Mouse (Mus musculus) embryonic facial prominence, embryonic 13.5 days (tissue): ENCODE measurements around the gene Sec14l2. TPM values are rescaled to one million over a fixed set of nuclear protein-coding genes. Genes with fewer than 3 reads are reported as not detected.
"Not testable (repeated sequence)": the region's sequence is repeated elsewhere in the genome, so short reads cannot be mapped to it uniquely, and the experiment has no call there.

Source experiments
- ATAC-seq: fragments of 200-750 bp; cut with Nextera tagmentation; 2 replicates; pipeline ENCODE4 v1.8.0; 2017; ENCODE audit warnings: low read depth; ENCODE audit not compliant: insufficient number of reproducible peaks, insufficient read depth, low FRiP score, low TSS enrichment
- H3K27ac ChIP-seq: fragments of 300-500 bp; sonication (generic); 2 replicates; pipeline ENCODE4 v1.5.1; 2015; ENCODE audit warnings: moderate library complexity, mild to moderate bottlenecking, inconsistent platforms
- H3K27me3 ChIP-seq: fragments of 300-500 bp; sonication (generic); 2 replicates; pipeline ENCODE4 v1.6.1; 2015; ENCODE audit warnings: mild to moderate bottlenecking, inconsistent platforms
- H3K36me3 ChIP-seq: fragments of 300-500 bp; sonication (generic); 2 replicates; pipeline ENCODE4 v1.6.1; 2015; ENCODE audit warnings: mild to moderate bottlenecking, inconsistent platforms
- H3K4me1 ChIP-seq: fragments of 300-500 bp; sonication (generic); 2 replicates; pipeline ENCODE4 v1.6.1; 2015; ENCODE audit warnings: inconsistent platforms
- H3K4me2 ChIP-seq: fragments of 300-500 bp; sonication (generic); 2 replicates; pipeline ENCODE4 v1.6.1; 2015; ENCODE audit warnings: moderate library complexity, mild to moderate bottlenecking, inconsistent platforms
- H3K4me3 ChIP-seq: fragments of 300-500 bp; sonication (generic); 2 replicates; pipeline ENCODE4 v1.5.1; 2015; ENCODE audit warnings: mild to moderate bottlenecking, inconsistent platforms
- H3K9ac ChIP-seq: fragments of 300-500 bp; sonication (generic); 2 replicates; pipeline ENCODE4 v1.6.1; 2015; ENCODE audit warnings: mild to moderate bottlenecking, inconsistent platforms
- H3K9me3 ChIP-seq: fragments of 300-500 bp; sonication (generic); 2 replicates; pipeline ENCODE4 v1.6.1; 2016; ENCODE audit warnings: inconsistent platforms
- WGBS: fragments of 180-500 bp; shearing (Covaris S2); methylation state at CpG from one replicate; pipeline ENCODE4 v1.1.7; 2015; ENCODE audit warnings: mixed read lengths; 5-methylcytosine and 5-hydroxymethylcytosine counted together
- polyA plus RNA-seq: library from polyadenylated mRNA; unstranded; fragments of >200 nt; fragmentation: Nextera tagmentation; extraction: Ambion mirVana; gene quantifications from 2 replicates; pipeline ENCODE4 v1.2.1, GENCODE M21; 2015

Gene Sec14l2
- polyA plus RNA-seq, 1 experiment from 2014 or later, result 2.0 TPM

- H3K36me3 ChIP-seq, result no peaks in the 10 kb centered on the region
- no peak overlapping the region for H3K27ac ChIP-seq
- peaks cover 15% of the 10 kb centered on the region; the same call in 1 of the 2 replicates for H3K9me3 ChIP-seq
- no peak overlapping the region for H3K9ac ChIP-seq
- no peak overlapping the region for H3K4me2 ChIP-seq
- H3K27me3 ChIP-seq, result no peaks in the 10 kb centered on the region
- H3K4me1 ChIP-seq, result no peaks in the 10 kb centered on the region
- 83% methylated on average over 1 of the region's 1 CpGs for WGBS
- no peak overlapping the region for H3K4me3 ChIP-seq
- no peak for ATAC-seq
Measured at GRCm38 (mm10) chr11:4127059-4127458, 3.8 kb upstream of the Sec14l2 start.

DNA sequence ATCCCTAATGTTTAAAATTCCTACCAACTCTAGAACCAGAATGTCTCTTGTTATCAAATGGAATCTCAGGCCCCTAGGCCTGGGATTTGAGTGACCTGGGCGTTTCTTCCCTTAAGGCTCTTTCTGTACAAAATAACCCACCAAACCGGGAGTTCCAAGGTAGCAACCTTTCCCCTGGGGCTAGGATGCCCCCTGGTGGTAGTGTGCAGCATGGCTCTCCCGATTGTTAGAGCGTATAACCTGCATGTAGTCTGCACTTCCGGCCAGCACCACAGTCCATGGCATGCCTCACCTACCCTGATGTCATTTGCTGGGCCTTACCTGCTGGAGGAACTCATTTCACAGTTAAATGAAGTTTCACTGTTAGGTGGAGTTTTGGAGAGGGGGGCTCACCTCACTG is 707 bp upstream of the Sec14l2 start:
- no peak overlapping the region for H3K4me2 ChIP-seq
- peaks cover 15% of the 10 kb centered on the region; the same call in 1 of the 2 replicates for H3K9me3 ChIP-seq
- H3K4me3 ChIP-seq, result no peak overlapping the region
- H3K27ac ChIP-seq, result no peak overlapping the region
- no peak for ATAC-seq
- 67% methylated on average over 5 of the region's 5 CpGs for WGBS
- no peaks in the 10 kb centered on the region for H3K36me3 ChIP-seq
- peaks cover 14% of the 10 kb centered on the region for H3K27me3 ChIP-seq
- peaks cover 2% of the 10 kb centered on the region; the same call in 1 of the 2 replicates for H3K4me1 ChIP-seq
- no peak overlapping the region for H3K9ac ChIP-seq

GRCm38 (mm10) chr11:4122226-4122625 is 989 bp downstream of the Sec14l2 start:
- no peaks in the 10 kb centered on the region for H3K36me3 ChIP-seq
- no peak overlapping the region for H3K27ac ChIP-seq
- no peak overlapping the region for H3K4me3 ChIP-seq
- no peak overlapping the region for H3K9ac ChIP-seq
- ATAC-seq, result no peak
- WGBS, result 77% methylated on average over 5 of the region's 5 CpGs
- H3K27me3 ChIP-seq, result peaks cover 28% of the 10 kb centered on the region
- H3K4me1 ChIP-seq, result peaks cover 18% of the 10 kb centered on the region
- no peak overlapping the region for H3K4me2 ChIP-seq
- peaks cover 15% of the 10 kb centered on the region; the same call in 1 of the 2 replicates for H3K9me3 ChIP-seq

DNA sequence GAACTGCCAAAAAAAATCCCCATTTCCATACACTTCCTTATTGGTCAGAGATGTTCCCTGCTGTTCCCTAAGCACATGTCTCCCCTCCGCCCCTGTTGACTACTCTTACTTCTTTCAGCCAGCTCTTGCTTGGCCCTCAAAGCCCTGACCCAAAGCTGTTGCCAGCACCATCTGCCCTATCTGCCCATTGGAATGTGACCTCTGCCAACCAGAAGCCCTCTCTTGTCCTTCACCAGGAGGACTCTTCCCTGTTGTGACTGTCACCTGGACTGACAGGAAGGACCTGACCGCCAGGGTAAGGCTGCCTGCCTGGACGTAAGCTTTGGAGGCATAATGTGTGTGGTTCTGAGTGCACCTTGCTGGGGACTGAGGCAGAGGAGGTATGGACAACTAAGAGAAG is 1.5 kb downstream of the Sec14l2 start:
- WGBS, result 82% methylated on average over 3 of the region's 3 CpGs
- Histone ChIP-seq H3K4me3 (no peak overlapping the region), H3K36me3 (no peaks in the 10 kb centered on the region), H3K9me3 (peaks cover 13% of the 10 kb centered on the region; the same call in 1 of the 2 replicates), H3K4me1 (peaks cover 21% of the 10 kb centered on the region), H3K4me2 (no peak overlapping the region), H3K27me3 (peaks cover 32% of the 10 kb centered on the region), H3K27ac (no peak overlapping the region), H3K9ac (no peak overlapping the region)
- no peak for ATAC-seq

DNA sequence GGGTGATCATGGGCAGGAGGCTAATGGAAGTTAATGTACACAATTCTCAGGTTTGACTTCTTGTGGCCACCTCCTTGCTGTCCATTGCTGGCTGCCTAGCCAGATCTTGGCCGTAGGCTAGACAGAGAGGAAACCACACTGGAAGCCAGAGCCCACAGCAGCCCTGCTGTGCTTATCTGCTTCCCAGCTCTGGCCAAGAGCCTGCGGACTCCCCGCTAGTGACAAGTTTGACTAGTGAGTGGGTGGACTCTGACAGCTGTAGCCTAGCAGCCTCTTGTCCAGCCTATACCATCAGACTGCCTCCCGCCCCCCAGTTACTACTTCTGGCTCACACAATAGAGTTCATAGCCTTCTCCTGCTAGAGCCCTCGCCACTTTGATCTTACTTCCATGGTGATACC is 3.6 kb downstream of the Sec14l2 start:
- Histone ChIP-seq H3K4me1 (peaks cover 22% of the 10 kb centered on the region), H3K27ac (no peak overlapping the region), H3K36me3 (no peaks in the 10 kb centered on the region), H3K4me2 (no peak overlapping the region), H3K27me3 (peaks cover 33% of the 10 kb centered on the region), H3K9me3 (no peaks in the 10 kb centered on the region), H3K9ac (no peak overlapping the region), H3K4me3 (no peak overlapping the region)
- ATAC-seq, result no peak
- 87% methylated on average over 5 of the region's 5 CpGs for WGBS

GRCm38 (mm10) chr11:4118081-4118921 is 4.9 kb downstream of the Sec14l2 start:
- peaks cover 33% of the 10 kb centered on the region for H3K27me3 ChIP-seq
- H3K27ac ChIP-seq, result no peak overlapping the region

DNA sequence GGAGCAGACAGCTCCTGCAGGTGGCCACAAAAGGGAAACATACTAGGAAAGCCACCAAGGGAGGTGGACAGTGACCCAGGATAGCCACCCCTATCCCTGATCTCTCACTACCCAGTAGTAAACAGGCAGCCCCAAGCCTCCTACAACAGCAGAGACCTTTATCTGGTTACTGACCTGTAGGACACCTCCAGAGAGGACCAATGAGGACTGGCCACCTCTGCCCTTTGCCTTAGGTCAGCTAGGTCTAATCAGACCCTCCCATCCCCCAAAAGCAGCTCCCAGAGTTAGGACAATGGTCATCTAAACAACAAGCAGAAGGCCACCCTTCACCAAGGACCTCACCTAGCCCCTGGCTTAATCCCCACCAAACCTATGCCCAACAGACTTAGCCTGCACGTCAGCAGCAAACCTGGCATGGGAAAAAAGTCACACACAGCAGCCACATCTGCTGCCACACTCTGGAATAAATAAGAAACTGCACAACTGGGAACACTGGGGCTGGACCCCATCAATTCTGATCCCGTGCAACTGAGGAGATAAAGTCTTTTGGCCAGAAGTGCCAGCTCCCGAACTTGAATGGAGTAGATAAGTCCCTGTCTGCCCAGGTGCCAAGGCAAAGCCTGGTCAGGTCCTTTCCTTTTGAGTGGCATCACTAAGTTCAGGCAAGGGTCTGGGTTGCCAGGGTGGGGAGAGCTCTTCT is 5.7 kb downstream of the Sec14l2 start:
- no peak overlapping the region for H3K27ac ChIP-seq
- no peaks in the 10 kb centered on the region for H3K36me3 ChIP-seq
- no peak for ATAC-seq
- peaks cover 33% of the 10 kb centered on the region for H3K27me3 ChIP-seq
- peaks cover 22% of the 10 kb centered on the region for H3K4me1 ChIP-seq
- H3K9me3 ChIP-seq, result no peaks in the 10 kb centered on the region
- H3K9ac ChIP-seq, result peak overlapping the region; percentile 84
- peak overlapping the region; percentile 92 for H3K4me2 ChIP-seq
- peak overlapping the region; percentile 61 for H3K4me3 ChIP-seq
- 22% methylated on average over 3 of the region's 3 CpGs for WGBS

More at GRCm38 (mm10) chr11:4118081-4118921, 4.9 kb downstream of the Sec14l2 start:
- H3K36me3 ChIP-seq, result no peaks in the 10 kb centered on the region
- no peaks in the 10 kb centered on the region for H3K9me3 ChIP-seq
- 3% methylated on average over 41 of the region's 41 CpGs for WGBS
- H3K9ac ChIP-seq, result peak overlapping the region; percentile 84
- peak overlapping the region; percentile 61 for H3K4me3 ChIP-seq
- 0 out of 2 replicates have a peak, but pooled peaks have one; percentile 58 for ATAC-seq
- H3K4me1 ChIP-seq, result peaks cover 22% of the 10 kb centered on the region
- peak overlapping the region; percentile 92 for H3K4me2 ChIP-seq

- Histone ChIP-seq H3K27ac (no peak overlapping the region), H3K9ac (no peak overlapping the region), H3K36me3 (no peaks in the 10 kb centered on the region), H3K4me2 (no peak overlapping the region), H3K4me1 (peaks cover 22% of the 10 kb centered on the region), H3K9me3 (no peaks in the 10 kb centered on the region), H3K27me3 (peaks cover 33% of the 10 kb centered on the region), H3K4me3 (no peak overlapping the region)
- no peak for ATAC-seq
- 54% methylated on average over 11 of the region's 11 CpGs for WGBS
Measured at GRCm38 (mm10) chr11:4116458-4117141, 6.6 kb downstream of the Sec14l2 start.

DNA sequence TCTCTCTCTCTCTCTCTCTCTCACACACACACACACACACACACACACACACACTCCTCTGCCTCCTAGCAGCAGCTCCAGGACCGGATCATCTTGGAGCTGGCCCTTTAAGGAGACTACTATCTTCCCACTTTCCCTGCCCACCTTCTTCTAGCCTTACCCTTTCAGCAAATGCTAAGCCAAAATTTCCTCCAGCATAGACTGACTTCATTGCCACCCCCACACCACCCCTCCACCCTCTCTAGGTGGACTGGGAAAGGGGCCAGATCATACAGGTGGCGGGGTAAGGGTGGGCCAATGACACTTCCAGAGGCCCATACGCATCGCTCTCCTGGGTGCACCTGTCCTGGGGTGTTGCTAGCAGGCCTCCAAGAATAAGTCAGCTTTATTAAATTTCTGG is 7.8 kb downstream of the Sec14l2 start:
- no peak overlapping the region for H3K27ac ChIP-seq
- peaks cover 9% of the 10 kb centered on the region; the same call in 1 of the 2 replicates for H3K36me3 ChIP-seq
- H3K4me2 ChIP-seq, result no peak overlapping the region
- H3K4me1 ChIP-seq, result peaks cover 22% of the 10 kb centered on the region
- H3K9me3 ChIP-seq, result no peaks in the 10 kb centered on the region
- WGBS, result 89% methylated on average over 4 of the region's 4 CpGs
- H3K27me3 ChIP-seq, result peaks cover 33% of the 10 kb centered on the region
- no peak overlapping the region for H3K9ac ChIP-seq
- ATAC-seq, result no peak
- no peak overlapping the region for H3K4me3 ChIP-seq

DNA sequence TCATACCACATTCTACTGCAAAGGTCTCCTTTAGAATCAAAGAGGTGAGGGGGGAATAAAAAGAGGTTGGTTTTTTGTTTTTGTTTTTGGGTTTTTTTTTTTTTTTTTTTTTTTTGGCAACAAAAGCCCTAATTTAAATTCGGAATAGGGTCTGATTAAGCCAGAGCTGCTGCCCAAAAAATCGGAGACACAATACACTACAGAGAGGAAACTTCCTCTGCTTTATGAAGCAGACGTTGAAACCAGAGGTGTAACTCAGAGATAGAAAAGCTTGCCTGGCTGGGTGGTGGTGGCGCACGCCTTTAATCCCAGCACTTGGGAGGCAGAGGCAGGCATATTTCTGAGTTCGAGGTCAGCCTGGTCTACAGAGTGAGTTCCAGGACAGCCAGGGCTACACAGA is 8.7 kb downstream of the Sec14l2 start:
- not testable (repeated sequence) for H3K9me3 ChIP-seq, H3K27ac ChIP-seq, ATAC-seq, H3K4me2 ChIP-seq, H3K9ac ChIP-seq, H3K4me3 ChIP-seq
- WGBS, result 81% methylated on average over 6 of the region's 6 CpGs
- H3K36me3 ChIP-seq, result peaks cover 10% of the 10 kb centered on the region; the same call in 1 of the 2 replicates
- H3K4me1 ChIP-seq, result peaks cover 22% of the 10 kb centered on the region
- H3K27me3 ChIP-seq, result peaks cover 26% of the 10 kb centered on the region

DNA sequence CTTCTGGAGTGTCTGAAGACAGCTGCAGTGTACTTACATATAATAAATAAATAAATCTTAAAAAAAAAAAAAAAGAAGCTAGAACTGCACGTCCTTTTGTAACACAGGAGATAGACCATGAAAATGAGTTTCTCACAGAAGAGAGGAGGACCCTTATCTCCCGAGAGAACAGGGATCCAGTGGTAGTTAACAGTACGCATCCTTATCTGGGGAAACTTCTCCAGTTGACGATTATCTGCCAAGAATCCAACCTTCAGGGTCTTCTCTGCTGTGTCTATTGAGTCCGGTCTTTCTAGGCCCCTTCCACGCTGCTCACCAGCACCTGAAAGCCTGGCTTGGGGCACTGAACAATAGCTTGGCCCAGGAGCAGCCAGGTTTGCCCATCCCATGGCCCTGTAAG is 9.2 kb downstream of the Sec14l2 start:
- Histone ChIP-seq H3K36me3 (peaks cover 10% of the 10 kb centered on the region; the same call in 1 of the 2 replicates), H3K4me3 (no peak overlapping the region), H3K9ac (no peak overlapping the region), H3K9me3 (no peaks in the 10 kb centered on the region), H3K27me3 (peaks cover 20% of the 10 kb centered on the region), H3K4me2 (no peak overlapping the region), H3K27ac (no peak overlapping the region), H3K4me1 (peaks cover 20% of the 10 kb centered on the region)
- ATAC-seq, result no peak
- WGBS, result 81% methylated on average over 6 of the region's 6 CpGs
